Mouse (Mus musculus) cerebellum, adult 2 months (tissue): Measurements from ENCODE around the gene 1700061G19Rik.

Experiments
- CTCF ChIP-seq: fragments of 200-500 bp; IDR thresholded peaks from 2 replicates; pipeline ENCODE4 v1.5.1; 2011; ENCODE audit warnings: low read depth, mild to moderate bottlenecking, control low read depth, low read length, moderate library complexity, borderline replicate concordance; ENCODE audit not compliant: insufficient read depth
- POLR2A ChIP-seq: fragments of 200-500 bp; IDR thresholded peaks from 2 replicates; pipeline ENCODE4 v1.6.1; 2011; ENCODE audit warnings: low read length, control low read depth, borderline replicate concordance; ENCODE audit not compliant: insufficient read depth

DNA sequence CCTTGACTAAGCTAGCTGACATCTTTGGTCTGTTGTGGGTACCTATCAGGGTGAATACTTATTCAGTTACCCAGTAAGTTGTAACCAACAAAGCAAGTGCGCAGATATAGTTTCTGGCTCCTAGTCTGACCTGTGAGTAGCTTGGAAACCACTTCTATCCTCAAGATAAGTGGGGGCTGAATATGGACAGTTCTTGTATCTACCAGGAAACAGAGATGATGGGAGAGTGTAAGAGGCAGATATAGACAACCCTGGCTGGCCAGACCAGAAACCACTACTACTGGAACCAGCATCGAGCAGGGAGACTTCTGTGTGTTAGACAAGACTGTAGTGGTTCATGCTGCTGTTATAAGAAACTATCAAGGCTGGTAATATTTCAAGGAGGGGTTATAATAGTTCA, 14.7 kb downstream of the 1700061G19Rik start:
- TF ChIP-seq CTCF (no peak), POLR2A (no peak)
